Mouse (Mus musculus) retina, postnatal 7 days (tissue): Measurements from ENCODE around the gene Sult1e1.

Experiments
- DNase-seq: peaks from one replicate; pipeline ENCODE4 v3.0.0-alpha.2; 2012; ENCODE audit warnings: low read depth, low spot score

Sult1e1 gene

DNA sequence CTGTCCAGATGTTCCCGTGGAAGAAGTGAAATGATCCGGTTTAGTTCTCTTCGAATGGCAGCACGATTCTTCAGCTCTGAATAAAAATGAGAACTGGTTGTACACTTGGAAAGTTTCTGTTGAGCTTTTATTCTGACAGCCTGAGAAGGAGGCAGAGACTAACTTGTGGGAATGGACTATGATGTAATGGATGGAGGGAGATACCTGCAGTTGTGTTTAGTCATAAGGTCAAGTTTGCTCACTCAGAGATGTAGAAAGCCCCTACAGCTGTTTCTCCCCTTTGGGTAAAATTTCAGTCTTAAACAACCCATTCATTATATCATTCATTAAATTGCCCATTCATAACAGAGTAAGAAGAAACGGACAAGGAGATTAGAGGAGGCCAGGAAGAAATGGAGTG is at the start of gene Sult1e1:
Gene Sult1e1, minus strand, starts transcription at position 101 of the 400 bp plus-strand sequence.
- no peak for DNase-seq

GRCm38 (mm10) chr5:87622681-87623080 is 31.3 kb upstream of the Sult1e1 start:
- no peak for DNase-seq

DNA sequence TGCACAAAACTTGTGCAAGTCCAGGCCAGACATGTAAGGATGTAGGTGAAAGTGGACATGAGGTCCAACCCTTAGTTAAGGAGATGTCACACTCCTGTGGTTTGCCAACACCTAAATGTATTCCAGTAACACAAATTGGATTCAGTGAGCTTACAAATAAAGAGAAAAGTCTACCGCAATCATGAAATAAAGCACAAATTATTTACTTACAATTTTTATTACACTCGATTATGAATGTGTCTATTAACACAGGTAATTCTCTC is 23.7 kb upstream of the Sult1e1 start:
- no peak for DNase-seq

- DNase-seq, result no peak
These were observed 23.2 kb upstream of the Sult1e1 start for GRCm38 (mm10) chr5:87614364-87615127.

DNA sequence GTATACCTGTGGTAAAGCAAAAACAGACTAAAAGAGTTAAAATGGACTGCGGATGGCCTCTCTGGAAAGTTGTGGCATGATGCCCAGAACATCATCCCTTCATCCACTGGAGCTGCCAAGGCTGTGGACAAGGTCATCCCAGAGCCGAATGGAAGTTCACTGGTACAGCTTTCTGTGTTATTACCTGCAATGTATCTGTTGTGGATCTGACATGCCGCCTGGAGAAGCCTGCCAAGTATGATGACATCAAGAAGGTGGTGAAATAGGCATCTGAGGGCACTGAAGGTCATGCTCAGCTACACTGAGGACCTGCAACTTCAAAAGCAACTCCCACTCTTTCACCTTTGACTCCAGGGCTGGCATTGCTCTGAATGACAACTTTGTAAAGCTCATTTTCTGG is 9.6 kb upstream of the Sult1e1 start:
- DNase-seq, result no peak

GRCm38 (mm10) chr5:87597891-87598290 is 6.5 kb upstream of the Sult1e1 start:
- DNase-seq, result no peak

DNA sequence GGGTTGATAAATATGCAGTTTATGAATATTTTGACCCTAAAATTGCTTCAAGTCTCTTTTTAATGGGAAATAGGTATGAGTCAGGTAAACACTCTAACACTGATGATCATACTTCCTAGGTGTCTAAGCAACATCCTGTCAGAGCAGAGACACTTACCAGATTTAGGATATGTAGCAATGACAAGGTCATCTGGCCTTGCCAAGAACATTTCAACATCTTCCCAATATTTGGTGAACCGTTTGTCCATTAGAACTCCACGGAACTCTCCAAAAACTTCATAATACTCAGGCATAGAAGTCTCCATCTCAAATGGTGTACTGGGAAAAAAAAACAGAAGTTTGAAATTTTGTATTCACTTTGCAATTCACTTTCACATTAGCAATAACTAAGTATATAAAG is 1.5 kb downstream of the Sult1e1 start:
- no peak for DNase-seq

DNA sequence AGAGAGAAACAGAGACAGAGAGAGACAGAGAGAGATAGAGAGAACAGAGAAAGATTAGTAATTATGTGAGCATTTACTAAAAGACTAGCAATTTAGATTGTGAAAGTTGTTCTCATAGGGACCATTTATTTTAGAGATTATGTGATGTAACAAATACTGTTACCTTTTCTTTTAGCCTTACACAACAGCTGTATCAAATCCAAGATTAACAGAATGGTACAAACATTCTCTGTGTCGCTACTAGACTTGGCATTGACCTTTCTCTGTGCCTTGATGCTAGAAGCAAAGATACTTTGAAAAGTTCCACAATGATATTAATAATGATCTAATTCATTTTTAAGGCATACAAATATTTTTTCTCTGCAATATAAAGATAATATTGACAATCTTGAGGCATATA is 11.0 kb downstream of the Sult1e1 start:
- DNase-seq, result no peak

- no peak for DNase-seq
These were observed 17.2 kb downstream of the Sult1e1 start for GRCm38 (mm10) chr5:87574174-87574573.

DNA sequence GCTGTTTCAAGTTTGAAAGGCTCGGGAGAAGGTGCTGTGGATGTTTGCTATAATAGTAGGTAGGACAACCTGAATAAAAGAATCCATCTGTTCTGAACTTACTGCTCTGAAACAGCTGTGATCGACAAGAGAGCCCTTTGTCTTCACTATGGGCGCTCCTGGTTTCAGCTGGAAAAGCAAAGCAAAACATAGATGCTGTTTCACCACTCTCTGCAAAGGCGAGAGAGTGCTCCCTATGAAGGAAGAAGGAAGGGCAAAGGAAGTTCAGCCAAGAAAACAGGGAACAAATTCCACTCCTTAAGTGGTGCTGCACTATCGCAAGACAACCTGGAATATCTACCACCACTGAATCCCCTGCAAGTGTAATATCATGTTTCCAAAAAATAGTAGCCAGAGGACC is 17.9 kb downstream of the Sult1e1 start:
- DNase-seq, result no peak

- DNase-seq, result no peak
These were observed 18.6 kb downstream of the Sult1e1 start for GRCm38 (mm10) chr5:87572781-87573180.

GRCm38 (mm10) chr5:87568845-87569244 is 22.5 kb downstream of the Sult1e1 start, which contains the start of gene Sult1d1:
Gene Sult1d1, minus strand, starts transcription at chr5:87569027.
- no peak for DNase-seq

- DNase-seq, result no peak
These were observed 24.1 kb downstream of the Sult1e1 start for GRCm38 (mm10) chr5:87567306-87567705.

GRCm38 (mm10) chr5:87562966-87563365 is 28.4 kb downstream of the Sult1e1 start:
- DNase-seq, result no peak

DNA sequence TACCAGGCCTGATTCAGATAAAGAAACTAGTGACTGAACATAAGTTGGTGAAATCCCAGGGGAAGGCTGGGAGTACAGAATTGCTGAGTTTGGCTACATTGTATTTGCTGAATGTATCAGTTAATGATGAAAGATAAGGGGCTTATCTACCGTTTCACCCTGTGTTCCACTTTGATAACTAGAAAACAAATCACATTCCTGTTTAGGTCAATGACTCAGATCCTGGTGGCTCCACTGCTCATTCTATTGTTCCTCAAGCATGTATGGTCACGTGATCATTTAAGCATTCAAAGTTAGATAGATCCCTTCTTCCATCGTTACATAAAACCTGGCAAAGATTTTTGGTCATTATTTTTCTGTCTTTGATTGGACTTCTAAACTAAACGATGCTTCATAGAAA is 28.9 kb downstream of the Sult1e1 start:
- no peak for DNase-seq

GRCm38 (mm10) chr5:87560145-87560544 is 31.2 kb downstream of the Sult1e1 start:
- DNase-seq, result no peak

DNA sequence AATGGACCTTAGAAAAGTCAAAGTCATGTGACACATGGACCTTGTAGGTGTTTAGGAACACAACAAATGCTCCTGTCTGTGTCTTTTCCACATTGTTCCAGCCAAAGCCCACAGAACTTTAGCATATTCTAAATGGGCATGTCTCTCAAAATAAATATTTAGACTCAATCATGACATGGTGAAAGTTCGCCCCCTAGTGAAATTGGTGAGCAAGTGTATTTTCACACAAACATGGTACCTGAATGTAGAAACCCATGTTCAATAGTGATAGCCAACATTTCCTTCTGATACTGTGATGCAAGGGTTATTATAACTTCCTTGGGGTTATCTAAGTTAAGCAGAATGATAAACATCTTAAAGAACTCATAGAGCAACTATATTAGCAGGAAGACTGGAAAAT is 40.5 kb downstream of the Sult1e1 start:
- DNase-seq, result no peak

- DNase-seq, result no peak
These were observed 53.3 kb downstream of the Sult1e1 start, which contains the start of gene Sult1b1 for GRCm38 (mm10) chr5:87538111-87538510. Gene Sult1b1, minus strand, starts transcription at chr5:87538195.

GRCm38 (mm10) chr5:87535994-87536644 is 55.3 kb downstream of the Sult1e1 start:
- no peak for DNase-seq

- DNase-seq, result no peak
These were observed 59.1 kb downstream of the Sult1e1 start for GRCm38 (mm10) chr5:87532288-87532687.
